Mouse (Mus musculus): ENCODE measurements around the gene Pfas.

Pfas gene

DNA sequence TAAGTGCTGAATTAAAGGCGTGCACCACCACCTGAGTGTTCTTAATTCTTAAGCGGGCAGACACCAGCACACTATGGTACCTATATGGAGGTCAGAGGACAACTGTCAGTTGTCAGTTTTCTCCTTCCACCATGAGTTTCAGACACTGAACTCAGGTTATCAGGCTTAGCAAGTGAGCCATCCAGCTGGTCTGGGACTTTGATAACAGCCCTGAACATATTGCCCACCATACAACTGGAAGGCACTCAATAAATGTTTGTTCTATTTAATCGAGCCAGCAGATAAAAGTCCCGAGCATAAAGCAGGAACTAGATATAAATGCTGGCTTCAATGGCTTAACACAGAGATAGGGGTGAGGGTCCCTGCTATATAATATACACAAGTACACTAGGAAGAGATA is 11.2 kb downstream of the Pfas start:
- ChIA-PET CTCF (no interaction called here), POLR2A (interaction anchor here in 2 of 4 experiments (1.0 to 2.7 kb wide), 6 partner anchors 10 to 57 kb away, joined by 3 to 14 read pairs (median 5); no protein-coding TSS in a partner anchor)

GRCm38 (mm10) chr11:68994377-68994776 is 13.9 kb downstream of the Pfas start:
- ChIA-PET POLR2A (interaction anchor here in 2 of 4 experiments (0.9 to 2.9 kb wide), 17 partner anchors 9 to 91 kb away, joined by 3 to 33 read pairs (median 5); partner anchors contain the start of gene Slc25a35 (in 2 of the 2)), CTCF (interaction anchor here (0.6 to 2.3 kb wide), 4 partner anchors 12 to 90 kb away, joined by 3 to 7 read pairs (median 5); no protein-coding TSS in a partner anchor)

- ChIA-PET POLR2A (interaction anchor here in 3 of 4 experiments (0.5 to 2.9 kb wide), 17 partner anchors 9 to 1459 kb away, joined by 3 to 33 read pairs (median 3); partner anchors contain the start of gene Slc25a35 (in 1 of the 3)), CTCF (interaction anchor here in 2 of 4 experiments (0.7 to 2.3 kb wide), 4 partner anchors 10 to 89 kb away, joined by 3 to 6 read pairs (median 4); no protein-coding TSS in a partner anchor)
These were observed 15.1 kb downstream of the Pfas start for GRCm38 (mm10) chr11:68993122-68993521.

DNA sequence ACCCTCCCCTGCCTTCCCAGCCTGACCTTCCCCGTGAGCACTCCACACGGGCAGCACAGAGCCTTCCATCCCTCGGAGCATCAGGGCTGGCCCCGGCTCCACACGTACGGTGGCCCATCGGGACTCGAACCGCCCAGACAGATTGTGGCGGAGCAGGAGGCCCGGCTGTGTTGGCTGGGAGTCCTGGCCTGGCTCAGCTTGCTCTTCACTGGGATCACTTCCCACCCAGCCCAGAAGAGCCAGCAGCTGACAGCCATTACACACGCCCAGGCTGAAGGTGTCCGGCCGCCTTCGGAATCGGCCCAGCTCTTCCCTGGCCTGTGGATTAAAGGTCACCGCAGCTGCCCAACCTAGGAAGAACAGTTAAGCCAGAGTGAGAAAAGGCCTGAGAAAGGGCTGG is 19.9 kb downstream of the Pfas start:
- CTCF ChIA-PET: interaction anchor here in 3 of 4 experiments (0.6 to 1.3 kb wide), 4 partner anchors 9 to 108 kb away, joined by 3 to 4 read pairs (median 4); partner anchors contain the start of gene Slc25a35 (in 1 of the 3)
- POLR2A ChIA-PET: interaction anchor here in 3 of 4 experiments (0.6 to 3.6 kb wide), 22 partner anchors 10 to 89 kb away, joined by 3 to 39 read pairs (median 6); partner anchors contain the start of gene Slc25a35 (in 2 of the 3)

GRCm38 (mm10) chr11:68987365-68987882 is 20.8 kb downstream of the Pfas start:
- POLR2A ChIA-PET: interaction anchor here in 3 of 4 experiments (0.6 to 3.6 kb wide), 26 partner anchors 8 to 143 kb away, joined by 3 to 39 read pairs (median 4); partner anchors contain the start of genes Rangrf (in 1 of the 3) and Slc25a35 (in 1 of the 3)
- CTCF ChIA-PET: interaction anchor here in 2 of 4 experiments (0.7 to 2.6 kb wide), 5 partner anchors 8 to 83 kb away, joined by 3 to 9 read pairs (median 4); partner anchors contain the start of gene Slc25a35 (in 1 of the 2)

- POLR2A ChIA-PET: interaction anchor here (0.6 to 6.0 kb wide), 30 partner anchors 8 to 110 kb away, joined by 3 to 81 read pairs (median 4); partner anchors contain the start of genes Slc25a35 (in 2 of the 4) and Arhgef15 (in 1 of the 4)
These were observed 25.5 kb downstream of the Pfas start for GRCm38 (mm10) chr11:68982639-68983369.

DNA sequence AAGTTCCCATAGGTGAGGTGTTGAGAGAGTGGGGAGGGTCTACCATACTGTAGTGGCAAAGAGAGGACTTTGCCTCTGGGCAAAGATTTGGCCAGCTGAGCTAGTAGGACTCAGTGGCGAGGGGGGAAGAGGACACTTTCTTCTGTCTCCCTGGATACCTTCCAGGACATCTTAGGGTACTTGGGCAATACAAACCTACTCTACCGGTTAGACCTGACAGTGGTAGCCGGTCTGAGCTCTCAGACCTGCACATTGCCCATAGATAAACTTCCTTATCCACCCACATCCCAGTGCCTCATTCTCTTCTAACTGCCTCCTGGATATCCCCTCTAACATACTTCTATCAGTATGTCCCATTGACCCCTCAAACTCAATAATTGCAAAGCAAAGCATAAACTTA is 27.3 kb downstream of the Pfas start:
- ChIA-PET POLR2A (interaction anchor here (0.6 to 6.0 kb wide), 13 partner anchors 9 to 576 kb away, joined by 3 to 81 read pairs (median 4); partner anchors contain the start of gene Slc25a35 (in 2 of the 4)), CTCF (interaction anchor here in 3 of 4 experiments (0.6 to 2.9 kb wide), 6 partner anchors 13 to 421 kb away, joined by 3 to 31 read pairs (median 14); partner anchors contain the start of gene Slc25a35 (in 1 of the 3))

More at GRCm38 (mm10) chr11:68982639-68983369, 25.5 kb downstream of the Pfas start:
- CTCF ChIA-PET: interaction anchor here (0.5 to 2.9 kb wide), 47 partner anchors 8 to 451 kb away, joined by 3 to 31 read pairs (median 4); partner anchors contain the start of gene Slc25a35 (in 4 of the 4)

DNA sequence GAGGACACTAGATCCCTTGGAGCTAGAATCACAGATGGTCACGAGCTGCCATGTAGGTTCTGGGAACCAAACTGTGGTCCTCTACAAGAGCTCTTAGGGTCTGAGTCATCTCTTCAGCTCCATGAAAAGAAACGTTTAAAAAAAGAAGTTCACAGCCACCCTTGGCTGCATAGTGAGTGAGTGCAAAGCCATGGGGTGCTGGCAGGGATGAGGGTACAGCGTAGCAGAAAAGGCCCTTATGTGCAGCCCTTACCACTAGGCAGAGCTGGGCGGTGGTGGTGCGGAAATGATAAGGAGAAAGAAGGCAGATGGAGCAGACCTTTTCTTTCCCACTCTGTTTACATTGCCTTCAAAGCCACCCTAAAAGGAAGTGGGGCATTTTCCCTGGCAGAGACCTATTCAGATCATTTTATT is 28.9 kb downstream of the Pfas start:
- CTCF ChIA-PET: interaction anchor here in 2 of 4 experiments (0.8 to 2.0 kb wide), 6 partner anchors 8 to 81 kb away, joined by 3 to 10 read pairs (median 4); partner anchors contain the start of gene Slc25a35 (in 1 of the 2)
- POLR2A ChIA-PET: interaction anchor here in 2 of 4 experiments (0.7 to 6.0 kb wide), 14 partner anchors 8 to 81 kb away, joined by 3 to 81 read pairs (median 5); partner anchors contain the start of gene Slc25a35 (in 2 of the 2)

GRCm38 (mm10) chr11:68975601-68976000 is 32.7 kb downstream of the Pfas start:
- POLR2A ChIA-PET: interaction anchor here in 2 of 4 experiments (0.6 to 3.0 kb wide), 24 partner anchors 8 to 285 kb away, joined by 3 to 22 read pairs (median 3); partner anchors contain the start of genes Arhgef15 (in 1 of the 2), Borcs6 (in 1 of the 2), Myh10 (in 1 of the 2) and Slc25a35 (in 1 of the 2)
- CTCF ChIA-PET: interaction anchor here in 2 of 4 experiments (0.6 to 1.6 kb wide), 3 partner anchors 9 to 1840 kb away, joined by 3 read pairs; no protein-coding TSS in a partner anchor

- CTCF ChIA-PET: interaction anchor here in 3 of 4 experiments (0.6 to 1.6 kb wide), 4 partner anchors 9 to 1841 kb away, joined by 3 read pairs; no protein-coding TSS in a partner anchor
- POLR2A ChIA-PET: interaction anchor here in 2 of 4 experiments (0.6 to 3.0 kb wide), 21 partner anchors 9 to 284 kb away, joined by 3 to 22 read pairs (median 3); partner anchors contain the start of genes Borcs6 (in 1 of the 2) and Myh10 (in 1 of the 2)
These were observed 33.2 kb downstream of the Pfas start, which contains the start of gene Rangrf for GRCm38 (mm10) chr11:68975085-68975484. Gene Rangrf (minus strand): TSS chr11:68975185.

- POLR2A ChIA-PET: interaction anchor here (0.6 to 3.0 kb wide), 21 partner anchors 8 to 99 kb away, joined by 3 to 22 read pairs (median 4); no protein-coding TSS in a partner anchor
- CTCF ChIA-PET: interaction anchor here in 2 of 4 experiments (0.7 to 1.7 kb wide), 4 partner anchors 9 to 10 kb away, joined by 3 to 6 read pairs (median 4); no protein-coding TSS in a partner anchor
These were observed 34.2 kb downstream of the Pfas start for GRCm38 (mm10) chr11:68974059-68974450.

GRCm38 (mm10) chr11:68973250-68974058 is 34.8 kb downstream of the Pfas start:
- ChIA-PET CTCF (interaction anchor here in 2 of 4 experiments (0.5 to 1.7 kb wide), 6 partner anchors 9 to 176 kb away, joined by 3 to 6 read pairs (median 4); no protein-coding TSS in a partner anchor), POLR2A (interaction anchor here (0.6 to 3.0 kb wide), 33 partner anchors 9 to 282 kb away, joined by 3 to 22 read pairs (median 3); partner anchors contain the start of genes Arhgef15 (in 1 of the 4), Borcs6 (in 1 of the 4) and Myh10 (in 1 of the 4))

DNA sequence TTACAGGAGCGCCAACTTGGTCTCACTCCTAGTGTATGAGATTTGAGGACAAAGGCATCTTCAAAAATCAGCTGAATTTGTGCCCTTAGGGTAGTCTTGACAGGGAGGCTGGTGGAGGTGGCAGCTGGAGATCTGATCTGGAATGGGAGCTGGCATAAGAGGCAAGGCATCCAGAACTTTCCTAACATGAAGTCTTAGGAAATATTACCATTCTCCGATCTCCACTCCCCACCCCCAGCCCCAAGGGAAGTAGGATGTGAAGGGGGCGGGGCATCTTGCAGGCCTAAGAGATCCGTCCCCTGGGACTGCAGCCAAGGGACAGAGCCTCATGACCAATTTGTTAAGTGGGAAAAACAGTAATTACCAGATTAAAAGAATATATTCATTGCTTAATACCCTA is 38.0 kb downstream of the Pfas start:
- POLR2A ChIA-PET: interaction anchor here in 2 of 4 experiments (0.6 to 2.5 kb wide), 5 partner anchors 10 to 141 kb away, joined by 3 to 13 read pairs (median 3); no protein-coding TSS in a partner anchor

GRCm38 (mm10) chr11:68968752-68969151 is 39.5 kb downstream of the Pfas start:
- POLR2A ChIA-PET: interaction anchor here in 3 of 4 experiments (0.5 to 3.4 kb wide), 22 partner anchors 11 to 577 kb away, joined by 3 to 49 read pairs (median 7); partner anchors contain the start of genes Arhgef15 (in 2 of the 3) and Per1 (in 1 of the 3)

More for the DNA sequence above, 38.0 kb downstream of the Pfas start:
- CTCF ChIA-PET: interaction anchor here in 1 of 4 experiments (1.1 to 1.8 kb wide), 2 partner anchors 12 to 67 kb away, joined by 3 to 5 read pairs; no protein-coding TSS in a partner anchor

GRCm38 (mm10) chr11:68967337-68968282 is 40.6 kb downstream of the Pfas start, which contains the start of gene Slc25a35:
Gene Slc25a35 (plus strand): TSS chr11:68968131.
- ChIA-PET CTCF (interaction anchor here (0.5 to 2.8 kb wide), 34 partner anchors 10 to 468 kb away, joined by 3 to 24 read pairs (median 4); partner anchors contain the start of genes Alox8 (in 1 of the 4), Arhgef15 (in 1 of the 4), Borcs6 (in 1 of the 4) and Per1 (in 1 of the 4)), POLR2A (interaction anchor here (0.6 to 3.4 kb wide), 58 partner anchors 8 to 356 kb away, joined by 3 to 49 read pairs (median 4); partner anchors contain the start of genes Arhgef15 (in 3 of the 4), Borcs6 (in 1 of the 4), Cntrob (in 1 of the 4) and Myh10 (in 1 of the 4))

More at GRCm38 (mm10) chr11:68968752-68969151, 39.5 kb downstream of the Pfas start:
- CTCF ChIA-PET: interaction anchor here in 3 of 4 experiments (1.1 to 2.8 kb wide), 8 partner anchors 10 to 185 kb away, joined by 3 to 24 read pairs (median 6); no protein-coding TSS in a partner anchor
